Mouse (Mus musculus): ENCODE data around the gene Gm20379. TPM values are rescaled to one million over a fixed set of nuclear protein-coding genes. Genes with fewer than 3 reads are reported as not detected.

The Gm20379 gene
- polyA plus RNA-seq (2015; fragmentation: Nextera tagmentation; extraction: Ambion mirVana): 0.25 and 0.79 TPM in 2 replicates

GRCm38 (mm10) chr13:92305680-92306079 is at the start of gene Gm20379:
Gene Gm20379, plus strand, starts transcription at chr13:92305980.
- Histone ChIP-seq H3K9me3 (ENCODE audit: low read length) (no peaks in the 10 kb centered on the region), H3K36me3 (ENCODE audit: insufficient read depth, low read length) (no peaks in the 10 kb centered on the region), H3K27me3 (replicated peaks; ENCODE audit: insufficient read depth, low read length) (no peaks in the 10 kb centered on the region), H3K9ac (replicated peaks; ENCODE audit: low read depth) (no peak within 1 kb of the TSS), H3K4me1 (ENCODE audit: insufficient read depth, low read depth, low read length) (no peaks in the 10 kb centered on the region), H3K27ac (ENCODE audit: low read length) (no peak within 1 kb of the TSS), H3K4me3 (ENCODE audit: low read depth, low read length) (no peak within 1 kb of the TSS), H3K4me2 (replicated peaks; ENCODE audit: low read depth, low read length) (no peak within 1 kb of the TSS)
- ATAC-seq: no peak
- no peak for DNase-seq (ENCODE audit: low spot score)
- WGBS: 98% methylated on average over 11 of the region's 11 CpGs
- TF ChIP-seq EP300 (IDR thresholded peaks at IDR 0.05) (no peak), CTCF (IDR thresholded peaks at IDR 0.05) (no peak)

GRCm38 (mm10) chr13:92261329-92261728 is 44.5 kb upstream of the Gm20379 start:
- no peaks in the 10 kb centered on the region for H3K36me3 ChIP-seq (ENCODE audit: insufficient read depth, low read length)
- WGBS: 74% methylated on average over 5 of the region's 5 CpGs
- no peak for ATAC-seq

GRCm38 (mm10) chr13:92263566-92263965 is 42.2 kb upstream of the Gm20379 start:
- Histone ChIP-seq H3K4me2 (replicated peaks; ENCODE audit: low read depth, low read length) (no peak overlapping the region), H3K36me3 (ENCODE audit: insufficient read depth, low read length) (no peaks in the 10 kb centered on the region), H3K27me3 (replicated peaks; ENCODE audit: insufficient read depth, low read length) (no peaks in the 10 kb centered on the region), H3K4me1 (ENCODE audit: insufficient read depth, low read depth, low read length) (no peaks in the 10 kb centered on the region), H3K9me3 (ENCODE audit: low read length) (no peaks in the 10 kb centered on the region), H3K9ac (replicated peaks; ENCODE audit: low read depth) (no peak overlapping the region), H3K27ac (ENCODE audit: low read length) (no peak overlapping the region), H3K4me3 (ENCODE audit: low read depth, low read length) (no peak overlapping the region)
- ATAC-seq: no peak
- TF ChIP-seq CTCF (IDR thresholded peaks at IDR 0.05) (no peak), EP300 (IDR thresholded peaks at IDR 0.05) (no peak)
- no peak for DNase-seq (ENCODE audit: low spot score)
- WGBS: 92% methylated on average over 6 of the region's 6 CpGs

More at GRCm38 (mm10) chr13:92261329-92261728, 44.5 kb upstream of the Gm20379 start:
- no peak overlapping the region for H3K4me2 ChIP-seq (replicated peaks; ENCODE audit: low read depth, low read length)
- H3K4me1 ChIP-seq (ENCODE audit: insufficient read depth, low read depth, low read length): no peaks in the 10 kb centered on the region
- H3K27ac ChIP-seq (ENCODE audit: low read length): no peak overlapping the region
- H3K9me3 ChIP-seq (ENCODE audit: low read length): no peaks in the 10 kb centered on the region
- H3K27me3 ChIP-seq (replicated peaks; ENCODE audit: insufficient read depth, low read length): no peaks in the 10 kb centered on the region
- no peak for DNase-seq (ENCODE audit: low spot score)
- no peak overlapping the region for H3K9ac ChIP-seq (replicated peaks; ENCODE audit: low read depth)
- TF ChIP-seq EP300 (IDR thresholded peaks at IDR 0.05) (no peak), CTCF (IDR thresholded peaks at IDR 0.05) (no peak)
- H3K4me3 ChIP-seq (ENCODE audit: low read depth, low read length): no peak overlapping the region

- Histone ChIP-seq H3K27me3 (replicated peaks; ENCODE audit: insufficient read depth, low read length) (no peaks in the 10 kb centered on the region), H3K4me2 (replicated peaks; ENCODE audit: low read depth, low read length) (no peak overlapping the region), H3K9me3 (ENCODE audit: low read length) (no peaks in the 10 kb centered on the region), H3K9ac (replicated peaks; ENCODE audit: low read depth) (no peak overlapping the region), H3K27ac (ENCODE audit: low read length) (no peak overlapping the region), H3K4me3 (ENCODE audit: low read depth, low read length) (no peak overlapping the region), H3K4me1 (ENCODE audit: insufficient read depth, low read depth, low read length) (no peaks in the 10 kb centered on the region), H3K36me3 (ENCODE audit: insufficient read depth, low read length) (no peaks in the 10 kb centered on the region)
- ATAC-seq: no peak
- TF ChIP-seq CTCF (IDR thresholded peaks at IDR 0.05): peak; percentile 37; the same call in 1 of the 2 replicates
- TF ChIP-seq EP300 (IDR thresholded peaks at IDR 0.05): no peak
- DNase-seq (ENCODE audit: low spot score): no peak
- 79% methylated on average over 3 of the region's 3 CpGs for WGBS
Measured at GRCm38 (mm10) chr13:92267076-92267475, 38.7 kb upstream of the Gm20379 start.

- 18% methylated on average over 14 of the region's 14 CpGs for WGBS
- no peaks in the 10 kb centered on the region for H3K36me3 ChIP-seq (ENCODE audit: insufficient read depth, low read length)
- ATAC-seq (peak; percentile 97), DNase-seq (ENCODE audit: low spot score) (peak; percentile 93)
- H3K27ac ChIP-seq (ENCODE audit: low read length): no peak overlapping the region
- H3K27me3 ChIP-seq (replicated peaks; ENCODE audit: insufficient read depth, low read length): no peaks in the 10 kb centered on the region
- TF ChIP-seq EP300 (IDR thresholded peaks at IDR 0.05) (peak; percentile 81), CTCF (IDR thresholded peaks at IDR 0.05) (no peak)
- H3K4me2 ChIP-seq (replicated peaks; ENCODE audit: low read depth, low read length): peak overlapping the region; percentile 35; the same call in 1 of the 2 replicates
- H3K9ac ChIP-seq (replicated peaks; ENCODE audit: low read depth): no peak overlapping the region
- H3K4me1 ChIP-seq (ENCODE audit: insufficient read depth, low read depth, low read length): no peaks in the 10 kb centered on the region
- H3K4me3 ChIP-seq (ENCODE audit: low read depth, low read length): no peak overlapping the region
- no peaks in the 10 kb centered on the region for H3K9me3 ChIP-seq (ENCODE audit: low read length)
Measured at GRCm38 (mm10) chr13:92274274-92275198, 31.2 kb upstream of the Gm20379 start.

GRCm38 (mm10) chr13:92275292-92275691 is 30.5 kb upstream of the Gm20379 start:
- Histone ChIP-seq H3K27me3 (replicated peaks; ENCODE audit: insufficient read depth, low read length) (no peaks in the 10 kb centered on the region), H3K4me1 (ENCODE audit: insufficient read depth, low read depth, low read length) (no peaks in the 10 kb centered on the region), H3K9ac (replicated peaks; ENCODE audit: low read depth) (no peak overlapping the region), H3K9me3 (ENCODE audit: low read length) (no peaks in the 10 kb centered on the region), H3K4me3 (ENCODE audit: low read depth, low read length) (no peak overlapping the region), H3K27ac (ENCODE audit: low read length) (no peak overlapping the region), H3K4me2 (replicated peaks; ENCODE audit: low read depth, low read length) (no peak overlapping the region), H3K36me3 (ENCODE audit: insufficient read depth, low read length) (no peaks in the 10 kb centered on the region)
- no peak for TF ChIP-seq CTCF (IDR thresholded peaks at IDR 0.05)
- no peak for TF ChIP-seq EP300 (IDR thresholded peaks at IDR 0.05)
- DNase-seq (ENCODE audit: low spot score) (no peak), ATAC-seq (no peak)
- 90% methylated on average over 9 of the region's 9 CpGs for WGBS
